Mouse (Mus musculus) heart, postnatal 36 days (tissue): ENCODE measurements at regions not wholly inside any gene's neighbourhood (a gene's known extent, or its start where the extent isn't known, plus 50 kb on each side); places are given as distances from the start of the nearest gene placed in this dataset.

Experiments used
- DNase-seq, 2 experiments: peaks; one replicate each; pipeline ENCODE4 v3.0.0; 2021 to 2022
- intact Hi-C: fragments of 180-260 bp; cut with DNase I; formaldehyde crosslinking; loops from one replicate; pipeline ENCODE4 v1.15.1; 2025

DNA sequence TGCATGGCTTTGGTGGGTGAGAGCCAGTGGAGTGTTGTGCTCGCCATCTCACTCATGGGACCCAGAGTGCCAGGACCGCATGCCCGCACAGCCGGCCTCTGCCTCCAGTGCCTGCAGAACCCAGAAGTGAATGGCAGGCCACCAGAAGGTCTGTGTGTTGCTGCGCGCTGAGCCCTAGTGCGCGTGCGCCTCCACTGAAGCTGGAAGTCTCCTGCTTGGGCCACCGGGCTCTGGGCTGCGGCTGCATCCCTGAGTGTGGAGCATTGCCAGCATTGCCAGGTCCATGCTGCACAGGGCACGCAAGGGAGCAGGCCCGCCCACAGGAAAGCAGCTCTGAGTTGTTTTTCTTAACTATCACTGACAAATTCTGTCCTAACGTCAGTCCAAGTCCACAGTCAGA, 785.7 kb downstream of the Gm6760 start:
- no peak for DNase-seq
- intact Hi-C loops, result no loop called here

- intact Hi-C loops, result no loop called here
- DNase-seq, result peak; percentile 35 to 37
These were observed 786.3 kb downstream of the Gm6760 start for GRCm38 (mm10) chrX:63365666-63366065.

GRCm38 (mm10) chrX:63355035-63355434, 797.0 kb downstream of the Gm6760 start:
- DNase-seq, result no peak
- intact Hi-C loops, result no loop called here
